Mouse (Mus musculus) neural tube, embryonic 15.5 days (tissue): ENCODE measurements at regions not wholly inside any gene's neighbourhood (a gene's known extent, or its start where the extent isn't known, plus 50 kb on each side); places are given as distances from the start of the nearest gene placed in this dataset.

Experiments used
- ATAC-seq: fragments of 200-750 bp; cut with Nextera tagmentation; 2 replicates; pipeline ENCODE4 v1.8.0; 2017; ENCODE audit warnings: mild to moderate bottlenecking, moderate TSS enrichment, moderate library complexity; ENCODE audit not compliant: low FRiP score
- H3K27ac ChIP-seq: fragments of 300-500 bp; sonication (generic); replicated peaks from 2 replicates; pipeline ENCODE4 v1.5.1; 2015; ENCODE audit warnings: mild to moderate bottlenecking, inconsistent platforms
- H3K27me3 ChIP-seq: fragments of 300-500 bp; sonication (generic); replicated peaks from 2 replicates; pipeline ENCODE4 v1.6.1; 2015; ENCODE audit warnings: inconsistent platforms
- H3K36me3 ChIP-seq: fragments of 300-500 bp; sonication (generic); 2 replicates; pipeline ENCODE4 v1.6.1; 2015; ENCODE audit warnings: inconsistent platforms
- H3K4me1 ChIP-seq: fragments of 300-500 bp; sonication (generic); 2 replicates; pipeline ENCODE4 v1.6.1; 2015; ENCODE audit warnings: inconsistent platforms
- H3K4me2 ChIP-seq: fragments of 300-500 bp; sonication (generic); 2 replicates; pipeline ENCODE4 v1.6.1; 2015; ENCODE audit warnings: inconsistent platforms, mild to moderate bottlenecking, moderate library complexity
- H3K4me3 ChIP-seq: fragments of 300-500 bp; sonication (generic); replicated peaks from 2 replicates; pipeline ENCODE4 v1.5.1; 2015; ENCODE audit warnings: mild to moderate bottlenecking, inconsistent platforms
- H3K9ac ChIP-seq: fragments of 300-500 bp; sonication (generic); replicated peaks from 2 replicates; pipeline ENCODE4 v1.6.1; 2015; ENCODE audit warnings: mild to moderate bottlenecking, inconsistent platforms
- H3K9me3 ChIP-seq: fragments of 300-500 bp; sonication (generic); replicated peaks from 2 replicates; pipeline ENCODE4 v1.6.1; 2016; ENCODE audit warnings: inconsistent platforms
- WGBS: fragments of 180-500 bp; shearing (Covaris S2); methylation state at CpG from one replicate; pipeline ENCODE4 v1.1.7; 2015; ENCODE audit warnings: mixed read lengths; 5-methylcytosine and 5-hydroxymethylcytosine counted together

DNA sequence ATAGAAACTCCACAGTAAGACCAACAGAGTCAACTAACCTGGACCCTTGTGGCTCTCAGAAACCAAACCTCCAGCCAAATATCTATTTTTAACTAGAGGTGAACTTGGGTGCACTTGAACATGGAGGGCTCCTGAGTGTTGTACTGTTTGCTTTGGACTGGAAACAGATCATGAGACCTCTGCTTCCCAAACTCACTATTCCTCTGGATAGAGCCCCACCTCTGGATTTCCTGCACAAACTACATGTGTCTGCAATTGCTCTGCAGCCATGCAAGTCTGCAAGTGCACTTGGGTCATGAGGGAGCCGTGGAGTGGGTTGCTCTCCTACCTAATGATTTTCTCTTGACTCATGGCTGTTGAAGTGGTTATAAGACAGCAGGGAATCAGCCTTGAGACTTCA, 759.9 kb upstream of the Fam160b2 start:
- H3K9me3 ChIP-seq = no peaks in the 10 kb centered on the region

DNA sequence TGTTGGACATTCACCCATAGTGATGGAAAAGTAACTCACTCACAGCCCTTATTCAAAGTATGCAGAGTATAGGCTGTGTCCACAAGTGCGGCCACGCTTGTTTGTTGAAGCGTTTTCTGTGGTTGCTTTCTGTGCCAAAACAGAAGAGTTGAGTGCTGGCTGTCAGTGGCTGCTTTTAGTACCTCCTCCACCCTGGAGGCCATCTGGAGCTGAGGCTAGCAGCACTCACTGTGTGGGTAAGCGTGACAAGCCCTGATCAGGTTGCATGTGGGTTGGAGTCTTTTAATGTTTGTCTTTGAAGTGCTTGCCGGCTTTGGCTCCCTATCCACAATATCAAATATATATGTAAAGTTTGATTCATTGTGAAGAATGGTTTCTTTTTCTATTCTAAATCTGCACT, 738.6 kb upstream of the Fam160b2 start:
- no peaks in the 10 kb centered on the region for H3K36me3 ChIP-seq

More for the DNA sequence above, 759.9 kb upstream of the Fam160b2 start:
- no peak overlapping the region for H3K27ac ChIP-seq
- WGBS = 77% methylated on average over 1 of the region's 1 CpGs
- H3K9ac ChIP-seq = no peak overlapping the region
- H3K27me3 ChIP-seq = no peaks in the 10 kb centered on the region
- no peaks in the 10 kb centered on the region for H3K4me1 ChIP-seq
- no peak for ATAC-seq
- H3K36me3 ChIP-seq = no peaks in the 10 kb centered on the region
- H3K4me3 ChIP-seq = no peak overlapping the region
- no peak overlapping the region for H3K4me2 ChIP-seq

DNA sequence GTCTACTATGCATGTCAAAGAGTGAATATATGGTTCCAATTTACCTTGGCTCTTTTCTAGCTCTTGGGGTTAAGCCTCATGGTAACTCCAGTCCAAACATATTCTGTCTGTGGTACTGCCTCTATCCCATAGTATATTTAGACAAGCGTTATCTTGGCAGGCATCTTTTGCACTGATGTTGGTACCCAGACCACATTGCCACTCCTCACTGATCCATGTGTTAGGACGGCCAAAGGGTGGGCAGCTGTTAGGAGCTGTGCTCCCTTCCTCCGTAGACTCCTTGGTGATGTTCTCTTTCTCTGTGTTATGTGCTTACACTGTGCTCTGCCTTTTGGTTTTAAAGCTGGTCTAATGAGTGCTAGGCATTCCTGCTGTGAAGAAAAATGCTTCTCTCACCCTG, 737.3 kb upstream of the Fam160b2 start:
- 86% methylated on average over 3 of the region's 3 CpGs for WGBS
- Histone ChIP-seq H3K4me3 (no peak overlapping the region), H3K36me3 (no peaks in the 10 kb centered on the region), H3K9ac (no peak overlapping the region), H3K9me3 (no peaks in the 10 kb centered on the region), H3K27me3 (no peaks in the 10 kb centered on the region), H3K27ac (no peak overlapping the region), H3K4me2 (no peak overlapping the region), H3K4me1 (no peaks in the 10 kb centered on the region)
- no peak for ATAC-seq

More for the DNA sequence above, 738.6 kb upstream of the Fam160b2 start:
- no peaks in the 10 kb centered on the region for H3K27me3 ChIP-seq
- H3K4me1 ChIP-seq = no peaks in the 10 kb centered on the region
- H3K4me3 ChIP-seq = no peak overlapping the region
- H3K27ac ChIP-seq = no peak overlapping the region
- H3K9ac ChIP-seq = no peak overlapping the region
- ATAC-seq = no peak
- H3K9me3 ChIP-seq = no peaks in the 10 kb centered on the region
- 85% methylated on average over 5 of the region's 5 CpGs for WGBS
- H3K4me2 ChIP-seq = no peak overlapping the region

- Histone ChIP-seq H3K4me3 (no peak overlapping the region), H3K4me2 (no peak overlapping the region), H3K9ac (no peak overlapping the region), H3K4me1 (peaks cover 3% of the 10 kb centered on the region; the same call in 1 of the 2 replicates), H3K27me3 (no peaks in the 10 kb centered on the region), H3K27ac (no peak overlapping the region), H3K36me3 (no peaks in the 10 kb centered on the region), H3K9me3 (no peaks in the 10 kb centered on the region)
- ATAC-seq = no peak
- WGBS = 97% methylated on average over 1 of the region's 1 CpGs
Measured at GRCm38 (mm10) chr14:71334022-71334421, 734.4 kb upstream of the Fam160b2 start.

DNA sequence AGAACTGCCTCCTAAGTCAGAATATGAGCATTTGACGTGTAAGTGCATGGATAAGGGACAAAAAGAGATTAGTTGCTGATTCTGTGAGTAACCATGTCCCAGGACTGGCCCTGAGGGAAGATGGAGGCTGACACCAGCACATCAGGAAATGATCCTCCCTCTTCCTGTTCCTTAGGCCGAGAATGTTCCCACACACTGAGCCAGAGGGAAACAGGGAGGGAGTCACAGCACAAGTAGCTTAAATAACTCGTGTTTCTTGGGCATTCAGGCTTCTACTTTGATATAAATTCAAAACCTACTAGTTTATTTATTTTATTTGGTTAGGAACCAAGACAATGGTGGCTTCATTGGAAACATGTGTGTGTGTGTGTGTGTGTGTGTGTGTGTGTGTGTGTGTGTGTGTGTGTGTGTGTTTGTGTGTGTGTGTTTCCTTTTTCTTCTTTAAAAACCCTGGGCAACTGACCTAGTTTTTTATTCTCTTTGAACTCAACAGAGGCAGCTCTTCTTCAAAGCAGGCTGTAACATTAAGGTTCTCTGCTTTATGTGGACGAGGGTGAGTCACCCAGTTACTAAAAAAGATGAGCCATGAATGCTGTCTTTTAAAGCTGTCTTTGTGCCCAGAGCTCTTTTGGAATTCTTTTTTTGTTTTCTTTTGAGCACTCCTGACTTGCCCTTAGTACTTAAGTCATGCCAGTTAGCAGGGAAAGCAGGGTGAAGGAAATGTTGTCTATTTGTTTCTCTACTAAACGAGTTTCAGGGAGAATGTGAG, 730.4 kb upstream of the Fam160b2 start:
- Histone ChIP-seq H3K9ac (no peak overlapping the region), H3K27ac (peak overlapping the region; percentile 23; the same call in 1 of the 2 replicates), H3K36me3 (no peaks in the 10 kb centered on the region), H3K4me1 (peaks cover 3% of the 10 kb centered on the region; the same call in 1 of the 2 replicates), H3K4me3 (no peak overlapping the region), H3K4me2 (no peak overlapping the region), H3K27me3 (no peaks in the 10 kb centered on the region), H3K9me3 (no peaks in the 10 kb centered on the region)
- 45% methylated on average over 5 of the region's 5 CpGs for WGBS
- no peak for ATAC-seq

- Histone ChIP-seq H3K9ac (no peak overlapping the region), H3K36me3 (no peaks in the 10 kb centered on the region), H3K4me2 (no peak overlapping the region), H3K4me1 (peaks cover 3% of the 10 kb centered on the region; the same call in 1 of the 2 replicates), H3K27me3 (no peaks in the 10 kb centered on the region), H3K27ac (no peak overlapping the region), H3K4me3 (no peak overlapping the region), H3K9me3 (no peaks in the 10 kb centered on the region)
- no peak for ATAC-seq
Measured at GRCm38 (mm10) chr14:71327621-71328020, 728.0 kb upstream of the Fam160b2 start.

- ATAC-seq = no peak
- Histone ChIP-seq H3K27ac (no peak overlapping the region), H3K27me3 (no peaks in the 10 kb centered on the region), H3K36me3 (no peaks in the 10 kb centered on the region), H3K4me1 (peaks cover 3% of the 10 kb centered on the region; the same call in 1 of the 2 replicates), H3K4me3 (no peak overlapping the region), H3K4me2 (no peak overlapping the region), H3K9ac (no peak overlapping the region), H3K9me3 (no peaks in the 10 kb centered on the region)
- 91% methylated on average over 2 of the region's 2 CpGs for WGBS
Measured at GRCm38 (mm10) chr14:71326521-71327105, 727.0 kb upstream of the Fam160b2 start.

- Histone ChIP-seq H3K27ac (no peak overlapping the region), H3K36me3 (no peaks in the 10 kb centered on the region), H3K27me3 (no peaks in the 10 kb centered on the region), H3K9me3 (no peaks in the 10 kb centered on the region), H3K4me3 (no peak overlapping the region), H3K9ac (no peak overlapping the region), H3K4me2 (no peak overlapping the region), H3K4me1 (no peaks in the 10 kb centered on the region)
- 80% methylated on average over 3 of the region's 3 CpGs for WGBS
- ATAC-seq = no peak
Measured at GRCm38 (mm10) chr14:71315228-71315627, 715.6 kb upstream of the Fam160b2 start.

DNA sequence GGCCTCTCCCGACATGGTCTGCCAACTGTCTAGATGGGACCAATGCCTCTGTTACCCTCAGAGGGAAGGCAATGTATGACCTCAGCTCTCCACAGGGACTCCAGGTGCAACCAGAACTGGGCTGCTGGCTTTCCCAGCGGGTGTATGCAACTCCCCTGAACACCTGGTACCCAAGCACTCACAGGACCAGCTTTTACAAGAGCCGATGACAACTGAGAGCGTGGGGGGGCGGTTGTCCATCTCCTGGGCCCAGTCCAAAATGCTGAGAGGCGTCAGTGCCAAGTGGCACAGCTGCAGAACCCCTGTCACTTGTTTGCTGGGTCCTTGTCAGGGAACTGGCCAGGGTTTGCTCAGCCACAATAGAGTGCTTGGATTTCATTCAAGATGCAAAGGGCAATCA, 700.1 kb upstream of the Fam160b2 start:
- 68% methylated on average over 6 of the region's 6 CpGs for WGBS
- Histone ChIP-seq H3K36me3 (no peaks in the 10 kb centered on the region), H3K9ac (no peak overlapping the region), H3K4me2 (no peak overlapping the region), H3K4me1 (no peaks in the 10 kb centered on the region), H3K27me3 (no peaks in the 10 kb centered on the region), H3K9me3 (no peaks in the 10 kb centered on the region), H3K4me3 (no peak overlapping the region), H3K27ac (no peak overlapping the region)
- ATAC-seq = no peak

DNA sequence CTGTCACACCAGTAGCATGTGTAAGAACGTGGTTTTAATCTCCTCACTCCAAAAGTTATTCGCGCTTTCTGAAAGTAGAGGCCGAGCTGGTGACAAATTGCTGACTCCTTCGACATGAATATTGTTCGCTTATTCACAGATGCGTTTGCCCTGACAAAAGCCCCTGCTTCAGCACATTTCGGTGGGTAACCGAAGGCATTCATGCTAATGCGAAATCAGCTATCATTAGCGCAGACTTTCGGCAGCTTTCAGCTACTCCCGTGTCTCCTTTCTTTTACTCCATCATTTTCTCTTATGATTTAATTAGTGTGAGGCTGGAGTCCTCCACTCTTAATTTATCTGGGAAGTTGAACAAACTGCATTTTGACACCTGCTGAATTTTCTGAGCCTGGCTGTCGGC, 681.9 kb upstream of the Fam160b2 start:
- Histone ChIP-seq H3K27me3 (no peaks in the 10 kb centered on the region), H3K4me2 (no peak overlapping the region), H3K9ac (no peak overlapping the region), H3K9me3 (no peaks in the 10 kb centered on the region), H3K27ac (no peak overlapping the region), H3K36me3 (no peaks in the 10 kb centered on the region), H3K4me3 (no peak overlapping the region), H3K4me1 (no peaks in the 10 kb centered on the region)
- no peak for ATAC-seq
- WGBS = 66% methylated on average over 14 of the region's 14 CpGs

DNA sequence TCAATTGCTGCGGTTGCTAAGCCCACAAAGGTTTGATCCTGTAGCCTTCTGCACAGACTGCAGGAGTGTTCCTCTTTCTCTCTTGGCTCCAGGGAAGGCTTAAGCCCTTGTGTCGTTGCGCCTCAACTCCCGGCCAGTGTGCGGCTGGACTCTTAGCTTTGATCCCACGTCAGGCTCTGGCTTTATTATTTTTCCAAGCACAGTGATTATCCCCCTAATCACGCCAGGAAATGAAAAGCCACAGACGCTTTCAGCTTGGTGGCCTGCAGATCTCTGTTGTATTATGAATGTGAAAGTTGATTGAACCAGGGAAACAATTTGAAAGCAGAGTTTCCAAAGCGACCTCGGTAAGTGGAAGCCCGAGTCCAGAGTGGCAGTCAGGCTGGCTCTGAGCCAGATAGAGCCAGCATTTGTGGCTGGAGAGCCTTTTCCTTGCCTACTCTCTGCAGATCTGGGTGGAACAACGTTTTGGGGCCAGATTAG, 676.7 kb upstream of the Fam160b2 start:
- 66% methylated on average over 12 of the region's 12 CpGs for WGBS
- no peaks in the 10 kb centered on the region for H3K36me3 ChIP-seq
- ATAC-seq = no peak
- H3K4me1 ChIP-seq = no peaks in the 10 kb centered on the region
- no peak overlapping the region for H3K4me2 ChIP-seq
- no peak overlapping the region for H3K27ac ChIP-seq
- no peak overlapping the region for H3K4me3 ChIP-seq
- no peak overlapping the region for H3K9ac ChIP-seq
- H3K9me3 ChIP-seq = no peaks in the 10 kb centered on the region
- H3K27me3 ChIP-seq = no peaks in the 10 kb centered on the region

GRCm38 (mm10) chr14:71272470-71272869, 672.8 kb upstream of the Fam160b2 start:
- Histone ChIP-seq H3K4me1 (peaks cover 7% of the 10 kb centered on the region; the same call in 1 of the 2 replicates), H3K9ac (no peak overlapping the region), H3K4me2 (no peak overlapping the region), H3K4me3 (no peak overlapping the region), H3K27me3 (no peaks in the 10 kb centered on the region), H3K9me3 (no peaks in the 10 kb centered on the region), H3K36me3 (no peaks in the 10 kb centered on the region), H3K27ac (no peak overlapping the region)
- WGBS = 92% methylated on average over 2 of the region's 2 CpGs
- no peak for ATAC-seq
